Mouse (Mus musculus) forebrain, embryonic 16.5 days (tissue): ENCODE results near the gene Rhov. TPM values are rescaled to one million over a fixed set of nuclear protein-coding genes. Genes with fewer than 3 reads are reported as not detected.

Experiments
- ATAC-seq: fragments of 200-750 bp; cut with Nextera tagmentation; 2 replicates; pipeline ENCODE4 v1.8.0; 2017; ENCODE audit warnings: mild to moderate bottlenecking, moderate library complexity
- H3K27ac ChIP-seq: fragments of 300-500 bp; sonication (generic); 2 replicates; pipeline ENCODE4 v1.5.1; 2014; ENCODE audit warnings: low read length, control low read depth
- H3K27me3 ChIP-seq: fragments of 300-500 bp; sonication (generic); replicated peaks from 2 replicates; pipeline ENCODE4 v1.6.1; 2014; ENCODE audit warnings: low read length; ENCODE audit not compliant: control insufficient read depth, insufficient read depth
- H3K36me3 ChIP-seq: fragments of 300-500 bp; sonication (generic); 2 replicates; pipeline ENCODE4 v1.6.1; 2014; ENCODE audit not compliant: control insufficient read depth, insufficient read depth
- H3K4me1 ChIP-seq: fragments of 300-500 bp; sonication (generic); replicated peaks from 2 replicates; pipeline ENCODE4 v1.6.1; 2014; ENCODE audit warnings: low read length; ENCODE audit not compliant: control insufficient read depth, insufficient read depth
- H3K4me2 ChIP-seq: fragments of 300-500 bp; sonication (generic); 2 replicates; pipeline ENCODE4 v1.6.1; 2014; ENCODE audit warnings: mild to moderate bottlenecking, low read length, control low read depth
- H3K4me3 ChIP-seq: fragments of 300-500 bp; sonication (generic); replicated peaks from 2 replicates; pipeline ENCODE4 v1.5.1; 2014; ENCODE audit warnings: mild to moderate bottlenecking, low read length, control low read depth
- H3K9ac ChIP-seq: fragments of 300-500 bp; sonication (generic); replicated peaks from 2 replicates; pipeline ENCODE4 v1.6.1; 2014; ENCODE audit warnings: low read depth, low read length, control low read depth
- H3K9me3 ChIP-seq: fragments of 300-500 bp; sonication (generic); 2 replicates; pipeline ENCODE4 v1.6.1; 2016; ENCODE audit warnings: low read length; ENCODE audit not compliant: control insufficient read depth
- WGBS: fragments of 180-500 bp; shearing (Covaris S2); extraction: QIAGEN DNeasy Blood & Tissue Kit; methylation state at CpG from one replicate; pipeline ENCODE4 v1.1.7; 2014; 5-methylcytosine and 5-hydroxymethylcytosine counted together
- polyA plus RNA-seq: library from polyadenylated mRNA; unstranded; fragments of >200 nt; fragmentation: Nextera tagmentation; extraction: Ambion mirVana; gene quantifications from 2 replicates; pipeline ENCODE4 v1.2.1, GENCODE M21; 2015

Rhov gene
- polyA plus RNA-seq, 1 experiment from 2014 or later, result 31.8 TPM

- no peak overlapping the region for H3K9ac ChIP-seq
- no peaks in the 10 kb centered on the region; the same call in 1 of the 2 replicates for H3K36me3 ChIP-seq
- H3K4me2 ChIP-seq, result no peak overlapping the region
- H3K4me1 ChIP-seq, result peaks cover 17% of the 10 kb centered on the region
- no peak overlapping the region for H3K4me3 ChIP-seq
- H3K27ac ChIP-seq, result no peak overlapping the region
- H3K9me3 ChIP-seq, result no peaks in the 10 kb centered on the region
- H3K27me3 ChIP-seq, result no peaks in the 10 kb centered on the region
- ATAC-seq, result no peak
- WGBS, result 57% methylated on average over 3 of the region's 3 CpGs
Measured at GRCm38 (mm10) chr2:119304391-119304790, 33.3 kb upstream of the Rhov start.

GRCm38 (mm10) chr2:119302876-119303275 lies 31.8 kb upstream of the Rhov start:
- H3K27ac ChIP-seq, result no peak overlapping the region
- no peak overlapping the region for H3K9ac ChIP-seq
- no peak overlapping the region for H3K4me2 ChIP-seq
- no peak overlapping the region for H3K4me3 ChIP-seq
- H3K27me3 ChIP-seq, result no peaks in the 10 kb centered on the region
- WGBS, result 86% methylated on average over 6 of the region's 6 CpGs
- no peak for ATAC-seq
- H3K4me1 ChIP-seq, result peaks cover 17% of the 10 kb centered on the region
- H3K9me3 ChIP-seq, result no peaks in the 10 kb centered on the region
- H3K36me3 ChIP-seq, result peaks cover 8% of the 10 kb centered on the region

- WGBS, result 31% methylated on average over 7 of the region's 7 CpGs
- Histone ChIP-seq H3K9ac (no peak overlapping the region), H3K9me3 (no peaks in the 10 kb centered on the region), H3K4me1 (peaks cover 17% of the 10 kb centered on the region), H3K36me3 (peaks cover 22% of the 10 kb centered on the region), H3K27ac (peak overlapping the region; percentile 46), H3K4me3 (no peak overlapping the region), H3K27me3 (no peaks in the 10 kb centered on the region), H3K4me2 (no peak overlapping the region)
- ATAC-seq, result peak; percentile 71
Measured at GRCm38 (mm10) chr2:119300819-119301493, 29.9 kb upstream of the Rhov start.

GRCm38 (mm10) chr2:119299981-119300818 lies 29.1 kb upstream of the Rhov start:
- Histone ChIP-seq H3K27ac (peak overlapping the region; percentile 46), H3K4me3 (no peak overlapping the region), H3K4me1 (peaks cover 17% of the 10 kb centered on the region), H3K27me3 (no peaks in the 10 kb centered on the region), H3K4me2 (0 out of 2 replicates have a peak overlapping the region, but pooled peaks have one; percentile 0), H3K9me3 (no peaks in the 10 kb centered on the region), H3K36me3 (peaks cover 24% of the 10 kb centered on the region), H3K9ac (no peak overlapping the region)
- peak; percentile 60 for ATAC-seq
- 6% methylated on average over 15 of the region's 15 CpGs for WGBS

- no peak for ATAC-seq
- Histone ChIP-seq H3K4me3 (no peak overlapping the region), H3K27me3 (no peaks in the 10 kb centered on the region), H3K4me1 (peaks cover 15% of the 10 kb centered on the region), H3K9me3 (no peaks in the 10 kb centered on the region), H3K9ac (no peak overlapping the region), H3K4me2 (no peak overlapping the region), H3K27ac (no peak overlapping the region), H3K36me3 (peaks cover 29% of the 10 kb centered on the region)
- 88% methylated on average over 2 of the region's 2 CpGs for WGBS
Measured at GRCm38 (mm10) chr2:119298839-119299238, 27.8 kb upstream of the Rhov start.

- peaks cover 15% of the 10 kb centered on the region for H3K4me1 ChIP-seq
- H3K9ac ChIP-seq, result no peak overlapping the region
- H3K4me2 ChIP-seq, result no peak overlapping the region
- no peaks in the 10 kb centered on the region for H3K9me3 ChIP-seq
- no peak for ATAC-seq
- 43% methylated on average over 5 of the region's 5 CpGs for WGBS
- no peaks in the 10 kb centered on the region for H3K27me3 ChIP-seq
- H3K4me3 ChIP-seq, result no peak overlapping the region
- H3K27ac ChIP-seq, result no peak overlapping the region
- H3K36me3 ChIP-seq, result peaks cover 29% of the 10 kb centered on the region
Measured at GRCm38 (mm10) chr2:119298330-119298729, 27.3 kb upstream of the Rhov start.

- 93% methylated on average over 19 of the region's 19 CpGs for WGBS
- no peak overlapping the region for H3K4me3 ChIP-seq
Measured at GRCm38 (mm10) chr2:119297506-119297905, 26.4 kb upstream of the Rhov start.

GRCm38 (mm10) chr2:119296756-119297155 lies 25.7 kb upstream of the Rhov start:
- ATAC-seq, result no peak
- H3K36me3 ChIP-seq, result peaks cover 31% of the 10 kb centered on the region
- peaks cover 15% of the 10 kb centered on the region for H3K4me1 ChIP-seq
- H3K4me3 ChIP-seq, result no peak overlapping the region
- H3K9me3 ChIP-seq, result no peaks in the 10 kb centered on the region
- H3K9ac ChIP-seq, result no peak overlapping the region
- H3K27ac ChIP-seq, result no peak overlapping the region
- H3K4me2 ChIP-seq, result no peak overlapping the region
- no peaks in the 10 kb centered on the region for H3K27me3 ChIP-seq
- WGBS, result 92% methylated on average over 12 of the region's 12 CpGs

More at GRCm38 (mm10) chr2:119297506-119297905, 26.4 kb upstream of the Rhov start:
- Histone ChIP-seq H3K9me3 (no peaks in the 10 kb centered on the region), H3K36me3 (peaks cover 31% of the 10 kb centered on the region), H3K4me2 (no peak overlapping the region), H3K27ac (no peak overlapping the region), H3K9ac (no peak overlapping the region), H3K4me1 (peaks cover 15% of the 10 kb centered on the region), H3K27me3 (no peaks in the 10 kb centered on the region)
- no peak for ATAC-seq

GRCm38 (mm10) chr2:119294411-119294810 lies 23.3 kb upstream of the Rhov start:
- Histone ChIP-seq H3K4me1 (peaks cover 8% of the 10 kb centered on the region), H3K9me3 (no peaks in the 10 kb centered on the region), H3K27ac (no peak overlapping the region), H3K36me3 (peaks cover 31% of the 10 kb centered on the region), H3K4me3 (no peak overlapping the region), H3K4me2 (no peak overlapping the region), H3K9ac (no peak overlapping the region), H3K27me3 (no peaks in the 10 kb centered on the region)
- WGBS, result 92% methylated on average over 18 of the region's 18 CpGs
- no peak for ATAC-seq
